Mouse (Mus musculus) heart, adult 11 months (tissue): Measurements from ENCODE around the gene Cdc42ep2.

Experiments used
- DNase-seq: peaks from one replicate; pipeline ENCODE4 v3.0.0; 2022

The Cdc42ep2 gene

DNA sequence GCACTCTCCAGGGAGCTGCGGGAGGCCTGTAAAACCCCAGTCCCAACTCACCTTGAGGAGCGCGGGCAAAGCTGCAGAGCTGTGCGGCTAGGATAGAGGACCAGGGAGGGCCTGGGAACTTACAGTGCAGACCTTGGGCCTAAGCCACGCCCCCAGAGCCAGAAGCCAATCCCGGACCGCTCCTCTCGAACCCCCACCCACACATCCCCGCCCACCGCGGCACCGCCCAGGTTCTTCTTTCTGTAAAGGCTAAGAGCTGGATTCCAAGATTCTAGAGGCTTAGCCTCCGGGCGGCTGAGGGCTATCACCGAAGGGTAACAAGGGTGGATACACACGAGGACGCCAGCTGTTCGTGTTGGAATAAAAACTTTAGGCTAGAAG lies at the start of gene Cdc42ep2:
Gene Cdc42ep2 (minus strand): TSS at position 104 of the 381 bp plus-strand sequence.
- peak; percentile 100 for DNase-seq

DNA sequence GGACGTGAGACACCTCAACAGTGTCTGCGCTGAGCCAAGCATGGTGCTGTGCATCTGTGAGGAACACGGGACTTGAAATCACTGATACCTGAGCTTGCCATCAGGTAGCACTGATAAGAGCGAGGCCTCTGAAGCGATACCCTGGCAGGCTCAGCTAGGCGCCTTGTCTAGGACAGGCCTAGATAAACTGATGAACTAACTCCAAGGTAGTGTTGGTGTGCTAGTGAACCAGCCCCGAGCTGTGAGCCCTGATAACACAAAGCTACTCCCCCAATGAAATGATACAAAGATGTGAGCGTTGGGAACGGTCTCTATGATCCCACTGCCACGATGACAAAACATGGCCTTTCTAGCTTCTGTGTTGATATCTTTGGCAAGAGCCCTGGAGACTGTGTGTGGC lies 43.0 kb upstream of the Cdc42ep2 start:
- DNase-seq = no peak

DNA sequence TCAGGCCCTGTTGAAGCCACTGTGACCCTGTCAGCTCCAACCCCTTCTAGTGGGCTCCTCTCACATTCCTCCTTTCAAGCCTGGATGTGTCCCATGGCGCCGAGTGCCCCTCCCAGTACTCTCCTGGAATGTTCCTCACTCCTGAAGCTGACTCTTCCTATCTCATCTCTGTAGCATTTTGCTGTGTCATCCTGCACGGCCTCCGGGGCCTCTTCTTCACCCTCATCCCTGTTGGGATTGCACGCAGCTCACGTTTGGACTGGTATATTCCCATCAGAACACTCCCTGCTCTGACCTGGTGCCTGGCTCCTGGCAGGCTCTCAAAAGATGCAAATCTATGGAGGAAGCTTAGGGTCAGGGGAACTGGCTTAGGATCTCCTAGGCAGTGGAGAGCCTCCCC lies 42.2 kb upstream of the Cdc42ep2 start:
- DNase-seq = peak; percentile 85

DNA sequence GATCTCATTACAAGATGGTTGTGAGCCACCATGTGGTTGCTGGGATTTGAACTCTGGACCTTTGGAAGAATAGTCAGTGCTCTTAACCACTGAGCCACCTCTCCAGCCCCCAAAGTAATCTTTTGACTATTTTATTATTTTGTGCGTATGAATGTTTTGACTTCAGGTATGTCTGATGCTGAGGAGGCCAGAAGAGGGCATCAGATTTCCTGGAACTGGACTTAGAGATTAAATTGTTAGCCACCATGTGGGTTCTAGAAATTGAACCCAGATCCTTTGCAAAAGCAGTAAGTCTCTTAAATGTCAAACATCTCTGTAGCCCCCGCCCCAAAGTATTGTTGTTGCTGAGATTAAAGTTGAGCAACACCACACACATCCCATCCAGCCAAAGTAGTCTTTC lies 41.3 kb upstream of the Cdc42ep2 start:
- no peak for DNase-seq

DNA sequence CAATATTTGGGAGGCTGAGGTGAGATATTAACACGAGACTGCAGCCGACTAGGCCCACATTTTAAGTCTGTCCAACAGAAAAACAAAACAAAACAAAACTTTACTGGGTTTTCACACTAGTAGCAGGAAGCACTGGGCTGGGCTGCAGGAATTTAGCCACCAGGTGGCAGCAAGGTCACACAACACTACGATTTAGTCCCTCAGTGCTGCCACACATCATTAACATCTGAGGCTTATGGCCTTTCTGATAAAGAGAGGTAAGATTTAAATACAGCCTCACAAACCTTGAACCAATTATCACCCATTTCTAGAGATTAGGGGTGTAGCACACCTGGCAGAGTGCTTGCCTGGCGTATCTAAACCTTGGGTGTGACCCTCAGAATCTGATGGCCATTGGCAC lies 40.7 kb upstream of the Cdc42ep2 start:
- DNase-seq = peak; percentile 92

DNA sequence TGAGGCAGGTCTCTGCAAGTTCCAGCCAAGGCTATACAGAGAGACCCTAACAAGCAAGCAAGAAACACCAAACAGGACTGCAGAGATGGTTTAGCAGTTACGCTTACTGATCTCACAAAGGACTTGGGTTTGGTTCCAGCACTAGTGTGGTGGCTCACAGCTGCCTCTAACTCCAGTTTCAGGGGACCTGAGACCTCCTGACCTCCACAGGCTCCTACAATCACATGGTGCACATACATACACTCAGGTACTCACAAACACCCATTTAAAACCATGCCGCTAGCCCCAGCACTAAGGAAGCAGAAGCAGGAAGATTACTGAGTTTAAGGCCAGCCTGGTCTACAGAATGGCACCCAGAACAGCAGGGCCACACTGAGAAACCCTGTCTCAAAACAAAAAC lies 40.2 kb upstream of the Cdc42ep2 start:
- DNase-seq = peak; percentile 90

DNA sequence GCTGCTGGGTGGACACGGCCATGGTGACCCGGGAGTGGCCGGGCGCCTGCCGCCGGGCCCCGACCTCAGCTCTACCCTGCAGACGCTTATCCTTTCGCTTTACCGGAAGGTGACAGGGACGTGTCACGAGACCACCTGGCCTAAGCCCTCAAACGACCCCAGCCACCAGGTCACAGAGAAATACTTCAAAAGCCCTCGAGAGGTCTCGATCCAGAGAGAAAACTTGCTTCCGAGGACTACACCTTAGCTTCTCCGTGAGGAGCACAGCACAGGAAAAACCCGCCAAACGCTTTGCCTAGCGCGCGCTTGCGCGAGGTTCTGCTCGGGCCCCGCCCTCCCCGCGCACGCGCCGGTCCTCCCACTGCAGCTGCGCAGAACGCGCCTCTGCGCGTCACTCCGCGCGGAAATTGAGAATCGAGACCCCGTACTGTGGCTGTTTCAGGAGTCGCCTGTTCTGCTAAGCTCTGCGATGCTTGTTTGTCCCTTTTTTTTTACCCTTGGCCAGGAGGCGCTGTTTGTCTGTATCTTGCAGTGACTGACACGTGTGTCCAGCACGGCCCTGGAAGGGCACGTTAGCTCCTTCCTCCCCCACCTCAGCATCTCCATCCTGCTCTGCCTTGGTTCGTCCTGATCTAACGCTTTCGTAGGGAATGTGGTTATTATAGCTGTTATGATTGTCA lies 39.4 kb upstream of the Cdc42ep2 start, which contains the start of gene Pola2:
Gene Pola2 (minus strand): TSS at position 320 of the 680 bp plus-strand sequence.
- peak; percentile 99 for DNase-seq

DNA sequence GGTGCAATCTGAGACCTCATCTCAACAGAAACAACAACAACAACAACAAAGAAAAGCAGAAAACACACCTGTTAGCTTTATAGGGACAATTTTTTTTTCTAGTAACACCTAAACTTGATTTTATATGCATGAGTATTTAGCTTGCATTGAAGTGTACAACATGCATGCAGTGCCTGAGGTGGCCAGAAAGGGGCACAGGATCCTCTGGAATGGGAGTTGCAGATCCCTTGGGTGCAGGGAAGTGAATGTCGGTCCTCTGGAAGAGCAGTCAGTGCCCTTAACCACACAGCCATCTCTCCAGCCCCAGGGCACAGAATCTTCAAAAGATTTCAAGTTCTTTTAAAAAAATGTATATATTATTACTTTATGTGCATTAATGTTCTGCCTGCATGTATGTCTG lies 38.0 kb upstream of the Cdc42ep2 start:
- no peak for DNase-seq

DNA sequence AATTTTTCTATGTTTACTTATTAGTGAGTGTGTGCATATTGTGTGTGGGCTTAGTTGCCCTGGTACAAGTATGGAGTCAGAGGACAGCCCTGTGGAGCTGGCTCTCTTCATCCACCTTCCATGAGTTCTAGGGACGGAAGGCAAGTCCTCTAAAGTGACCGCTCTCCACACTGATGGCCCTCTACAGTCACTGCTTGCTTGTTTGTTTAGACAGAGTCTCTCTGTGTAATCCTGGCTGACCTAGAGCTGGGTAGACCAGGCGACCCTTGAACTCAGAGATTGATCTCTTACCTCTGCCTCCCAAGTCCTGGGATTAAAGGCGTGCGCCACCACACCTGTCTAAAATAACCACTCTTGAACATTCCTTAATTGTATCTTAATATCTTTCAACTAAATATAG lies 32.8 kb upstream of the Cdc42ep2 start:
- DNase-seq = peak; percentile 89

DNA sequence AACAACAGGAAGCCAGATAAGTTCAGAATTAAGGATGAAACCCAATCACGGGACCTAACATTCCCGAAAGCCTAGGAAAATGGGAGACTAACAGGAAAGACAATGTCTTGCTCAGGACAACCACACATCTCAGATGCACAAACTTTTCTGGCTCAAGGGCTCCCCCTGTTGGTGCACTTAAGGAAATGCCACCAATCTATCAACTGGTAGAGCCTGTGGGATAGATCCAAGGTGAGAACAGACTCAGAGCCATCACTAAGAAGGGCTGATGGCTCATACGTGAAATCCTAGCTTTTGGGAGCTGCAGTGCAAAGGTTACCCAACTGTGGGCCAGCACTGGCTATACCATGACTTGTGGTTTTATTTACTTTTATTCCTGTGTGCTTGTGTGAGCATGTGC lies 32.1 kb upstream of the Cdc42ep2 start:
- DNase-seq = peak; percentile 97

DNA sequence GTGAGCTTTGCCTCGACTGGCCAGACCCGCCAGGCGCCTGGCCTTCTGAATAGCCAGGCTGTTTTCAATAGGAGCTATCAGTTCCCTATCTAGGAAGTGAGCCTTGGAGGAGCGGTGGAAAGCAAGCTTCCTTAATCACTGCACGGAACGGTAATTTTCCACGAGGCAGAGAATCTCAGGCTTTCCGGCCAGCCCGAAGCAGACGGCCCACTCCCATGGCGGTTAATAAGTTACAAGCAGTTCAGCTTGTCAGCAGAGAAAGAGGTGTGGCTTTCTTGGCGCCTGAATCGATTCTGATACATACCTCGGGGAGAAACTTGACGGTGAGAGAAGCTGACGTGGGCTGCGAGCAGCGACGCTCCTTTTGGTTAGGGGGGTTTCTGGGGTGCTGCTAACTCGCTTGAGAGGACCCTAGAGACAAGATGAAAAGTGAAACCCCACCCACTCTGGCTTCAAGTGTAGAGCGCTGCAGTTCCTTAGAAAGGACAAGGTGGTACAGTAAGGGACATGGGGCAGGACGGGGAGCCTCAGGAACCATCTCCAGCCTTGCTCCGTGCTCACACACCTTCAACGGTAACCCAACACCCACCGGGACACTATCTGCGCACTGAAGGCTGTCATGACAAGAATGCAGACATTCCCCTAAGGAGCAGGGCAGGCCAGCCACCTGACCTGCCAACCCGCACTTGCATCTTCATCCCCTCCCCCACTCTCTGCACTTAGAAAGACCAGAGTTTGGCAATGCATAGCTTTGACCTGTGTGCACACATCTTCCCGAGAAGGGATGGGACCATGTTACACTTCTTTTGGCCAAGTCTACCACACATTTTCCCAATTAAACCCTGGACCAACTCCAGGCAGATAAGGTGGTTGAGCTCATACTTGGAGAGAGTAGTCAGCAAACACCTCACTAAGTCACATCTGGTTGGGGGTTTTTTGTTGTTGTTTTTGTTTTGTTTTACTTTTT lies 31.4 kb upstream of the Cdc42ep2 start:
- peak; percentile 98 for DNase-seq

DNA sequence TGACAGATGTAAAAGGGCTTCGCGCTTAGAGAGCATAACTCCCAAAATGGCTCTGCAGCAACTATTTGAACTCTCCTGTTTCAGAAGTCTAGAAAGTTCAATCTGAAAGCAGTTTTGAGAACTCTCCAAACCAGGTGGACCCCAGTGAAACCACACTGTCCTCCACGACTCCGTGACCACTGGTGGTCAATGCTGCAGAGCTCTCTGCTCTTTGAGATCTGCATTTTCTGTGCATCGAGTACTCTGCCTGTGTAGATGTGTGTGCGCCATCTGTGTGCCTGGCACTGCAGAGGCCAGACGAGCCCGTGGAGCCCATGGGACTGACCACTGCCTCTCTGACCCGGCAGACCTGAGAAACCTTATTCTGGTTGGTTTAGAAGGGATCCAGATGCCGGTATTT lies 30.3 kb upstream of the Cdc42ep2 start:
- DNase-seq = peak; percentile 91

DNA sequence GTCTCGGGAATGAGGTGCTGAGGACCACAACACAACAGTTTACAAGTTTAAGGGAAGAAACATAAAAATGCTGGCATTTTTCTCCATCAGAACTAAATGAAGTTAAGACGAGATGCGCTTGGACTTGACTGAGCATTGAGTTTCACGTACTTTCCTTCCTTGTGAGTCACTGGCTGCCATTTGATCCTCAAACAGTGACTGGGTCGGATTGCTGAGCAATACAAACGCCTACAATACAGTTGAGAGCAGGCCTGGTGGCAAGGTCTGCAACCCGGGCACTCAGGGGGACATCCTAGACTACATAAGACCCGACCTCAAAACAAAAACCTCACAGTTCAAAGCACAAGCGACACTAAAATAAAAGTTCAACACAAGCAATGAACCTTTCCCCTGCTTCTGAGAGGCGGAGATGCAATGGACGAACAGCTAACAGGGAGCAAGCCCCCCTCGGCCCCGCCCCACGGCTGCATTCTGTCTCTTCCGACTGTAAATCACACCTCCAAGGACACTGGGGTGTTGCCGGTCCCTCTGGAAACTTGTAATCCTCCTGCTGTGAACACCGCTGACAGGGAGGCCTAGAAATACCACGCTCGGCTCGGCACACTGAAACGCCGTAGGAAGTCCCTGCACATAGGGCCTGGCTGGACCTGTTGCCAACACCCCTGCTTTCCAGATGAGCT lies 29.6 kb upstream of the Cdc42ep2 start:
- peak; percentile 93 for DNase-seq

DNA sequence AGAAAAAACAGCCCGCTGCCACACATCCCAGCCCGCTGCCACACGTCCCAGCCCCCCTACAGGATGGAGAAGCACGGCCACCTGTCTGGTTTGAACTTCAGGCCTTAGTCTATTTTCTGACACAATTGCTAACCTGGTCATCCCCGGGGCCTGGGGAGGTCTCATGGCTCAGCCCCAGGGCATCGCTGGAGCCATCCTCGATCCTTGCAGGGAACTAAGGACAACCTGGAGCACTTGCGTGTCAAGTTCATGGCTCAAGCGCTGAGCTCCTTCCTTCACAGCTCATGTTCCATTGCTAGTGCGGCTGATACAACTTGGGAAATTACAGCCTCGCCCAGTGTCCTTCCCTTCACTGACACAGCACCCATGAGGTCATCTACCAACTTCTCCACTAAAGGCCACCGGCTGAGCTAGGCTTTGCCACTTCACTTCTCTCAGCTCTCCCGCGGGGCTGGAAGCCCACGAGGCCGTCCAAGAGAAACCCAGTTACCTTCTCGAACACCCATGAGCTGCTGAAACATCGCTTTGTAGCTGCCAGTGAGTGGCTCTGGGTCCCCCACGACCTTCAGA lies 28.7 kb upstream of the Cdc42ep2 start:
- DNase-seq = peak; percentile 93

DNA sequence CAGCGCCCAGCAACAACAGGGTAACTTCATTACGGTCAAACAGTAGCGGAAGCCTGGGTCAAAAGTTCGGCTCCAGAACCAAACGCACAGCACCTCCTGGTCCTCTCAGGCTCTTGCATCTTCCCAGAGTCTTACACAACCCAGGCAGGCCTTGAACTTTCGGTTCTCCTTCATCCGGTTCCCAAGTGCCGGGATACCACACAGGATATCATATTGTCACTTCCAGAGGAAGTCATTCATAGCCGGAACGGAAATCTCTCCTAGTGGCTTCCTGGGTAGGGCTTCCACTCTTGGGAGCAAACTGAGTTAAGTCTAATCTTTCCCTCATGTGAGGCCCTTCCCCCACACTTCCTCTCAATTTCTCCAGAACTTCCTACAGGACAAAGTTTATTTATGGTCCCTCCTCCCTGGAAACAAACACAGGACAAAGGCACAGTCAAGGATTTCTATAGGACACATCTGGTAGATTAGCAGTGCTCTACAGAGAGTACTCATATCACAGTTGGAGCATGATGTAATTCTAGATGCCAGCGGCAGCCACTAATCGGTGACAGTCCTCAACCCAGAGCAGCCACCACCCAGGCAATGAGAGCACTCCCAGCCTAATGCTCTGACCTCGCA lies 27.6 kb upstream of the Cdc42ep2 start:
- peak; percentile 99 for DNase-seq

DNA sequence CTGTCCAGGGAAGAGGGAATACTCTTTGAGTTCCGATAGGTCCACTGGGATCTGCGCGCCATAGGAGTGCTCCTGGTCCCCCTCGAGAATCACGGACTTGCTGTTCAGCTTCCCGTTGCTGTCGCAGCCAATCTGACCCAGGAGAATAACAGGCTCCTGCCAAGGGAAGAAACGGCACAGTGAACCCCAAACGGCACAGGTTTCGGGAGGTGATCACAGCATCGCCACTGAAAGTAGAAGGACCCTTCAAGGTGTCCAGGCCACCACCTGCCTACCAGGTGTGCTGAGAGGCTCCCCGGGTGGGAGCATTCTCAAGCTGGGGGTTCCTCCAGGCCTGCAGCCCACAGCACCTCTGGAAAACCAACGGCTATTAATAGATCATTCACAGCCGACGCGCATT lies 27.0 kb upstream of the Cdc42ep2 start:
- DNase-seq = peak; percentile 94

DNA sequence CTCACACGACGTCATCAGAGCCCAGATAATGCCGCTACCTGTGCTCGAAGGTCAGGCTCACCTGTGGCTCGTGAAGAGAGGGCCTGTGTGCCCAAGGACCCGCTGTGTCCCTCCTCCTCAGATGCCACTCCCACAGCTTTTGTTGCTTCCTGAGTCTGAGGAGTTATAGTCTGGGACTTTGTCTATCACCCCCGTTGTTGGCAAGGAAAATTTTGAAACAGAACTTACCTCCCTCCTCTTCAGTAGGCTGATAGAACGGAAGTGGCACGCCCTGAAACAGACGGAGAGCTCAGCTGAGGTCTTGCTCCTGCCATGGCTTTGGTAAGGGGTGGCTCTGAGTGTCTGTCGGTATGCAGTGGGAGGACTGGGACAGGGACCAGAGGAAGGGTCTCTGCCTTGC lies 25.6 kb upstream of the Cdc42ep2 start:
- peak; percentile 91 for DNase-seq

DNA sequence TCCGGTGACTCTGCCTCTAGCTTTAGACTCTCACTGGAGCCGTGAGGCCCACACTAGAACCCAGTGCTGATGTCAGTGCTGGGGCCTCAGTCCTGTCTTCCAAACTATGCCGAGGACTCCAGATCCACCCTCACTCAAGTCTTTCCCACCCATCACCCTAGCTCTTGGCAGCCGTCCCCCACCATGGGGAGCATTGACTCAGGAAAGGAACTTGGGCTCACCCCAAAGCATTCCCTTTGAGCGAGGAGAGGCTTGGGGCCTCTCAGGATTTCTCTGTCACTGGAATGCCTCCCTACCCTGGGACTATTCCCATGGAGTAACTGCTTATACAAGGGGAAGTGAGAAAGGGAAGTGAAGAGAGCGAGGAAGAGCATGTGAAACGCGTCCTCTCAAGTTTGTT lies 21.3 kb upstream of the Cdc42ep2 start:
- DNase-seq = peak; percentile 98

DNA sequence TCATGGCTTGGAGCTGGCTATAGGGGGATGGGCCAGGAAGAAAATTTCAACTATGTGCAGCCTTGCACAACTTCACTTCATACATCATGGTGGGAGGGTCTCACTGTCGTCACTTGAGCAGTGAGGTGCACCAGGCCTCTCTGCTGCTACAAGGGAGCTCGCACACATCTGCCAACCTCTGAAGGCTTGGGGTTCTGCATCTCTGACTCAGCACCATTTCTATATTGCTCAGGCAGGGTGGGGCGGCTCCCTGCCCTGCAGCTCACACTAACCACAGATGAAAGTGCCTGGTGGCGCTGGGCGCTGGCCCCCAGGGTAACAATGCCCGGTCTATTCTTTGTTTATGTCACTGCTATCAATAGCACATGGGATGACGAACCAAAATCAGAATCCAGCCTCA lies 20.4 kb upstream of the Cdc42ep2 start:
- peak; percentile 97 for DNase-seq

DNA sequence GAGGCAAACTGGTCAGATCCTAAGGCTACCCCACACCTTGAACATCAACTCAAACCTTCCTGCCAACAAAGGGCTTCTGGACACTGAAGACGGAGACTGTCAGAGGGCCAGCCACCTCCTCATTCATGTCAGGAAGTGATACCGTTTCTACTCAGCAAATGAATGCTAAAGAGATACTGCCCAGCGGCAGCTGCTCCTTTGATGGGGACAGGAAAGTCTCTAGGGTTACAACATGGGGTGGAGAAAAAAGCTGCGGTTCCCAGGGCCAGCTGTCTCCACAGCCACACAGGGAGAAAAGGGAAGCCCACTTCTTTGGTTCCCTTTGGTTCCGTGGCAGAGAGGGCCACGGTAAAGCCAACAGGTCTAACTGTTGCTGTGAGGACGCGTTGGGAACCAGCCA lies 19.5 kb upstream of the Cdc42ep2 start:
- peak; percentile 92 for DNase-seq

DNA sequence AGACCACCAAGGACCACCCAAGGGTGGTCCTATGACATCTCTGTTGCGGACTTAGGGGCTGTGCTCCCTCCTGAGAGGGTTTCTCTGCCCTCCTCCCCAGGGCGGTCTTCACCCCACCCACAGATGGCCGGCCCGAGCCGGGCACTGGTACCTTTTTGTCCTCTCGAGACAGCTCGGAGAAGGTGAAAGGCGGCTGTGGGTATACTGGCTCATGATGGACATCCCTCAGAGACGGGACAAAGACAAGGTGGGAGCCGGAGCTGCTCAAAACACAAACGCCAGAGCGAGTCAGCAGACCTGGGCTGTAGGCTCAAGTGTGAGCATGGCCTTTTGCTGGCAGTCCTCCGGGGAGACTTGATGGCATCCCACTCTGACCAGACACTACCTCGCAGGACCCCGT lies 18.8 kb upstream of the Cdc42ep2 start:
- peak; percentile 90 for DNase-seq

DNA sequence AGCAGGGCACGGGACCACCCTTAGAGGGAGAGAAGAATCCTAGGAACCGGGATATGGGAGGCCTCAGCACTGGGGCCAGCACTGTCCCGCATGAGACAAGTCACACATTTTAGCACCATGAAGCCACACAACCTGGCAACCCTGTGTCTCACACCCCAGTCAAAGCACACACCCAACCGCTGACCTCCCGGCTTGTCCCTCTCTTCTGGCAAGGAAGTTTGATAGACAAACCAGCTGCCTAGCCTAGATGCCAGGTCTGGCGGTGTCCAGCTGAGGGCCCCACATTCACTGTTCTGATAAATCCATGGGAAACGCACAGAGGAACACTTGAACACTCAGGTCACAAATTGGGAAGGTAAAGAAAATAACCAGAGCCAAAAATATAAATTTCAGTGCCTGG lies 18.0 kb upstream of the Cdc42ep2 start:
- peak; percentile 91 for DNase-seq

DNA sequence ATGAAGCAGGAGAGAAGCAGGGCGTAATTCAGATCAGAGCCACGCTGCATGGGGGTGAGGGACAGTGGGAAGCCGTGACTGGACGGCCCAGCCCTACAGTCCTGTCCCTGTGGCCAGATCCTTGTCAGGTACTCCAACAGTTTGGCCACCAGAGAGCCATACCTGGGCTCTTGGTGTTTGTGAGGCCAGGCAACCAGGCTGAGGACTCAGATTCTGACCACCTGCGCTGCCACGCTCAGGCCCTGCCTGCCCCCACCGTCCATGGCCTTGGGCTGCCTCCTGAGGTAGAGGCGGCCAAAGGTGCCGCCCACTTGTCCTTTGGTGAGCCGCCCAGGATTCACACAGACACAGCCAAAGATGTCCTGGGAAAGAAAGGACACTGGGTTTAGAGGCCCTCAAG lies 16.0 kb upstream of the Cdc42ep2 start:
- peak; percentile 95 for DNase-seq
